Mouse (Mus musculus): Measurements from ENCODE around the gene Olfr1105. TPM values are rescaled to one million over a fixed set of nuclear protein-coding genes. Genes with fewer than 3 reads are reported as not detected.

Gene Olfr1105
- not detected for polyA plus RNA-seq (2017; shearing (Covaris generic))

GRCm38 (mm10) chr2:87036431-87036830, at the start of gene Olfr1105:
Gene Olfr1105 (minus strand): TSS chr2:87036531.
- no peak for ATAC-seq

- ATAC-seq: no peak
Measured at GRCm38 (mm10) chr2:87075717-87076116, 39.4 kb upstream of the Olfr1105 start, which contains the start of gene Olfr1107. Gene Olfr1107 (minus strand): TSS chr2:87075817.

GRCm38 (mm10) chr2:87052173-87052572, 15.8 kb upstream of the Olfr1105 start, which contains the start of gene Olfr1106:
Gene Olfr1106 (minus strand): TSS chr2:87052273.
- no peak for ATAC-seq

- ATAC-seq: no peak
Measured at GRCm38 (mm10) chr2:87026980-87027379, 9.4 kb downstream of the Olfr1105 start, which contains the start of gene Olfr1104. Gene Olfr1104 (minus strand): TSS chr2:87027080.

- ATAC-seq: no peak
Measured at GRCm38 (mm10) chr2:86998098-86998497, 38.2 kb downstream of the Olfr1105 start, which contains the start of gene Olfr1102. Gene Olfr1102 (plus strand): TSS chr2:86998398.

- ATAC-seq: no peak
Measured at GRCm38 (mm10) chr2:86991121-86991520, 45.2 kb downstream of the Olfr1105 start, which contains the start of gene Olfr1101. Gene Olfr1101 (minus strand): TSS chr2:86991221.

Other genes starting within 250 kb of the Olfr1105 start
- gene Olfr141, start 226.5 kb downstream of the Olfr1105 start, polyA plus RNA-seq (2017; shearing (Covaris generic)): not detected
- not detected for gene Olfr1094, start 211.9 kb downstream of the Olfr1105 start, polyA plus RNA-seq (2017; shearing (Covaris generic))
- not detected for gene Olfr1095, start 184.8 kb downstream of the Olfr1105 start, polyA plus RNA-seq (2017; shearing (Covaris generic))
- gene Gm13723, start 161.7 kb downstream of the Olfr1105 start, polyA plus RNA-seq (2017; shearing (Covaris generic)): not detected
- gene Olfr1097, start 144.3 kb downstream of the Olfr1105 start, polyA plus RNA-seq (2017; shearing (Covaris generic)): not detected
- not detected for gene Olfr1098, start 112.0 kb downstream of the Olfr1105 start, polyA plus RNA-seq (2017; shearing (Covaris generic))
- gene Olfr1099, start 75.8 kb downstream of the Olfr1105 start, polyA plus RNA-seq (2017; shearing (Covaris generic)): not detected
- not detected for gene Olfr1100, start 56.6 kb downstream of the Olfr1105 start, polyA plus RNA-seq (2017; shearing (Covaris generic))
- not detected for gene Olfr1101, start 45.3 kb downstream of the Olfr1105 start, polyA plus RNA-seq (2017; shearing (Covaris generic))
- gene Olfr1102, start 38.1 kb downstream of the Olfr1105 start, polyA plus RNA-seq (2017; shearing (Covaris generic)): not detected
- gene Olfr1104, start 9.5 kb downstream of the Olfr1105 start, polyA plus RNA-seq (2017; shearing (Covaris generic)): not detected
- gene Olfr1106, start 15.7 kb upstream of the Olfr1105 start, polyA plus RNA-seq (2017; shearing (Covaris generic)): not detected
- gene Olfr1107, start 39.3 kb upstream of the Olfr1105 start, polyA plus RNA-seq (2017; shearing (Covaris generic)): not detected
- under 1 TPM in 1 of 2 experiments, not detected in 1; 0.13 TPM for gene Olfr1109, start 59.5 kb upstream of the Olfr1105 start, polyA plus RNA-seq (2017; shearing (Covaris generic))
- gene Olfr259, start 78.0 kb upstream of the Olfr1105 start, polyA plus RNA-seq (2017; shearing (Covaris generic)): not detected
- not detected for gene Olfr1110, start 103.8 kb upstream of the Olfr1105 start, polyA plus RNA-seq (2017; shearing (Covaris generic))
- gene Olfr1111, start 116.1 kb upstream of the Olfr1105 start, polyA plus RNA-seq (2017; shearing (Covaris generic)): not detected
- not detected for gene Olfr1112, start 151.3 kb upstream of the Olfr1105 start, polyA plus RNA-seq (2017; shearing (Covaris generic))
- not detected for gene Olfr1113, start 172.4 kb upstream of the Olfr1105 start, polyA plus RNA-seq (2017; shearing (Covaris generic))
- not detected for gene Olfr1115, start 211.5 kb upstream of the Olfr1105 start, polyA plus RNA-seq (2017; shearing (Covaris generic))
- gene Olfr1116, start 231.0 kb upstream of the Olfr1105 start, polyA plus RNA-seq (2017; shearing (Covaris generic)): under 1 TPM in 1 of 2 experiments, not detected in 1; 0.13 TPM

All from CD4-positive, CD25-positive, alpha-beta regulatory T cell, adult 4 months (primary cell).